Mouse (Mus musculus) frontal cortex, postnatal 14 days (tissue): Measurements from ENCODE around the gene Mrgbp.
A peak's percentile ranks its signal among the peaks of the same experiment; 100 is the strongest.

ENCODE experiments used
- DNase-seq, 2 experiments: peaks; one replicate each; pipeline ENCODE4 v3.0.0; 2022; ENCODE audit warnings: low spot score in 2 of 2

Gene Mrgbp

DNA sequence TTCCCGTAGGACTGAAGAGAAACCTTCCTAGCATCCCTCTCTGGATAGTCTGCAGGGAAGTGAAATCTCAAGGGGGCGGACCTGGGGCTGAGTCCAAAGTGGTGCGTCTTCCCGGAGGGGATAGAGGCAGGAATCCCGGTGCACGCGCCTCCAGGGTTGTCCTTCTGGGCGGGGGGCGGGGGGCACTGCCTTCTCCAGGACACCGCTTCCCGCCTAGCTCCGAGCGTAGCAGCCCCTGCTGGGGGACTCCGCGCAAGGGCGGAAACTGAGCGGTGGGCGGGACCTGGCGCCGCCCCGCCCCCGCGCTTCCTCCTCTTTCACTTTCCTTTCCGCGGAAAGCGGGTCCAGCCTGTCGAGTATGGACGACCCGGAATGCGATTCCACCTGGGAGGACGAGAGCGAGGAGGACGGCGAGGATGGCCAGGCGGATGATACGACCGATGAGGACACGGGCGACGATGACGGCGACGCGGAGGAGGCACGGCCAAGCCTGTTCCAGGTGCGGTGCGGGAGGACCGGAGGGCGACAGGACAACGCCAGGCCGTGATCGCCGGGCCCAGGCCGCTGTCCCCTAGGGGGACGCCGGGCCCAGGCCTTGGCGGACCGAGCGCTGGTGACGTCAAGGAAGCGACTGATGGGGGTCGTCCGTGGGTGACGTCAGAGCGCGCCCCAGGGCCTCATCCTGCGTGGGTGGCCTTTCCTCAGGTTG lies 8.2 kb downstream of the Mrgbp start, which contains the start of gene Ogfr:
Gene Ogfr, plus strand, starts transcription at position 123 of the 709 bp plus-strand sequence.
- DNase-seq, result peak; percentile 69 to 73

GRCm38 (mm10) chr2:180597490-180597889 lies 16.4 kb downstream of the Mrgbp start, which contains the start of gene Col9a3:
TSS of gene Col9a3 (plus strand) at chr2:180597790.
- no peak for DNase-seq

DNA sequence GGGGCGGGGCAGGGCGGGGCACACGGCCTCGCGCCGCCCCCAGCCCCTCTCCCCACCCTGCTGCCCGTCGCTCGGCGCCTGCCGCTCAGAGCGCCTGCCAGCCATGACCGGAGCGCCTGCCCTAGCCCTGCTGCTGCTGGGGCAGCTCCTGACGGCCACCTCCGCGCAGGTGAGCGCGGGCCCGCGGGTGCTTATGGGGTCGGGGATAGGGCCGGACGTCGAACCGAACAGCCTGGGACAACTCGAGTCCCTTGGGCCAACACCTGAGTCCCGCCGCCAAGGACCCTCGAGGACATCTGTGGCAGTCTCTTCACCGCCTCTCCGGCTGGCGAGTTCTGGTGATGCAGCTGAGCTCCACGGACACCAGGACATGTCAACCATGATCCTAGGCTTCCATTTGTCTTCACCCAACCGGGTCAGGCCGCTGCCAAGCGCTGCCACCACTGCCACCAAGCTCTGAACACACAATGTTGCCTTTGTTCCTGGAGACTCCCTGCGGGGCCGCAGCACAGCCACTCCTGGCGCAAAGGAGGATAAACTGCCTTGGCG lies 17.1 kb downstream of the Mrgbp start:
- no peak for DNase-seq

DNA sequence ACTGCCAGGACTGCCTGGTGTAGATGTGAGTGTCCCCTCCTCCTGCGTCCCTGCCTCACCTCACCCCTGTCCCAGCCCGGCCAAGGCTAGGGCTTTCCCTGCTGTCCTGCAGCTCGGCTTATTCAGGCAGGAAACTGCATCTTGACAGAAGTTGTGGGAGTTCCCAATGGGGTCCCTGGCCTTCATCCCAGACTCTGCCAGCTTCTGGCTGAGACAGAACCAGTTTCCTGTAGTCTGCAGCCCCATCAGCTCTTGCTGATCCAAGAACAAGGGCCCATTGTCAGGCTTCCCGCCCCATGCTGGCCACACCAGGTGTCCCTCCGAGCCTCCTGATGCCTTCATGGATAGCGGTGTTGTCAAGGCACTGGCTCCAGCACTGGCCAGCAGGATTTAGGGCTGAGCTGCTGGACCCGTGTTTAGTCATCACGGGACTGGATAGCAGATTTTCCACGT lies 19.5 kb downstream of the Mrgbp start:
- DNase-seq, result no peak

GRCm38 (mm10) chr2:180604781-180605180 lies 23.7 kb downstream of the Mrgbp start:
- DNase-seq, result no peak

GRCm38 (mm10) chr2:180610283-180610682 lies 29.2 kb downstream of the Mrgbp start:
- no peak for DNase-seq

DNA sequence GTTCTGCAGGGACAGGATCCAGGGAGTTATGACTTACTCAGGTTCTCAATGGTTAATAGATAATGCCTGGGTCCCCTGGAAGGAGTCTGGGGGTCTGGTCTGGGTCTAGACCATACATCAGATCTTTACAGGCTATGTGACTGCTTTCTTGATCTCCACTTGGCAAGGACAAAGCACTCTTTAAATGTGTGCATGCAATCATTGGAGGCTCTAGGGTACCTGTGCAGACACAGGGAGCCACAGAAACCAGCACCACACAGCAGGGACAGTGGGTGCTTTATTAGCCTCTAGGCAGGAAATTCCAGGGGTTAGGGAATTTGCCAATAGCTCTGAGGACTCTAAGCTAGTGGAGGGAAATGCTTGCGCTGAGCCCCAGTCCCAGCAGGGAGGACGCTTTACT lies 30.8 kb downstream of the Mrgbp start:
- no peak for DNase-seq
